Mouse (Mus musculus) heart, embryonic 15.5 days (tissue): ENCODE data around the gene Fam110a. TPM values are rescaled to one million over a fixed set of nuclear protein-coding genes. Genes with fewer than 3 reads are reported as not detected.
A peak's percentile ranks its signal among the peaks of the same experiment; 100 is the strongest.

Source experiments
- ATAC-seq: fragments of 200-750 bp; cut with Nextera tagmentation; replicated peaks from 2 replicates; pipeline ENCODE4 v1.8.0; 2017; ENCODE audit warnings: low read depth, moderate TSS enrichment; ENCODE audit not compliant: insufficient number of reproducible peaks, insufficient read depth, low FRiP score
- H3K27ac ChIP-seq: fragments of 300-500 bp; sonication (generic); 2 replicates; pipeline ENCODE4 v1.5.1; 2015; ENCODE audit warnings: mild to moderate bottlenecking, inconsistent platforms
- H3K27me3 ChIP-seq: fragments of 300-500 bp; sonication (generic); 2 replicates; pipeline ENCODE4 v1.6.1; 2015; ENCODE audit warnings: inconsistent platforms
- H3K36me3 ChIP-seq: fragments of 300-500 bp; sonication (generic); 2 replicates; pipeline ENCODE4 v1.6.1; 2015; ENCODE audit warnings: mild to moderate bottlenecking, inconsistent platforms
- H3K4me1 ChIP-seq: fragments of 300-500 bp; sonication (generic); replicated peaks from 2 replicates; pipeline ENCODE4 v1.6.1; 2015; ENCODE audit warnings: inconsistent platforms
- H3K4me2 ChIP-seq: fragments of 300-500 bp; sonication (generic); 2 replicates; pipeline ENCODE4 v1.6.1; 2015; ENCODE audit warnings: inconsistent platforms, mild to moderate bottlenecking, moderate library complexity
- H3K4me3 ChIP-seq: fragments of 300-500 bp; sonication (generic); 2 replicates; pipeline ENCODE4 v1.5.1; 2015; ENCODE audit warnings: mild to moderate bottlenecking, inconsistent platforms
- H3K9ac ChIP-seq: fragments of 300-500 bp; sonication (generic); 2 replicates; pipeline ENCODE4 v1.6.1; 2015; ENCODE audit warnings: mild to moderate bottlenecking, inconsistent platforms
- H3K9me3 ChIP-seq: fragments of 300-500 bp; sonication (generic); replicated peaks from 2 replicates; pipeline ENCODE4 v1.6.1; 2016; ENCODE audit warnings: inconsistent platforms
- WGBS: fragments of 180-500 bp; shearing (Covaris S2); methylation state at CpG from one replicate; pipeline ENCODE4 v1.1.7; 2015; ENCODE audit warnings: mixed read lengths; 5-methylcytosine and 5-hydroxymethylcytosine counted together
- polyA plus RNA-seq: library from polyadenylated mRNA; unstranded; fragments of >200 nt; fragmentation: Nextera tagmentation; extraction: Ambion mirVana; gene quantifications from 2 replicates; pipeline ENCODE4 v1.2.1, GENCODE M21; 2015

Gene Fam110a
- polyA plus RNA-seq, 1 experiment from 2014 or later: 8.8 TPM

DNA sequence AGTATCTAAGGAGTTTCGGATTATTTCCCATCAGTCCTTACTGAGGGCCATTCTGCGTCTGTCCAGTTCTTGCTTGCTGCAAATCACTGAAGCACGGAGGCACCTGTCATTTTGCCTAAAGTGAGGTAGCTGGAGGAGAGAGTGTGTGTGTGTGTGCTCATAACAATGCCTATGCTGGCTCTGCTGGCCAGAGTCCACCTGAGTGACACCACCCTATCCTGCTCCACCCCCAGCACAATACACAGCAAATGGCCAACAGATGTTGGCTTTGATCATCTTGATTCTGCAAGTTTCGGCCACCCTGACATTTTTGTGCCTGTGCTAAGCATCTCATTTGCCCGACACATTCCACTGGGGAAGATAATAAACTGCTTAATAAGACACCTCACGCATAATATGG is 1.5 kb downstream of the Fam110a start:
- Histone ChIP-seq H3K27me3 (peaks cover 12% of the 10 kb centered on the region; the same call in 1 of the 2 replicates), H3K4me2 (peak overlapping the region; percentile 90), H3K4me3 (peak overlapping the region; percentile 72; the same call in 1 of the 2 replicates), H3K9ac (no peak overlapping the region), H3K27ac (no peak overlapping the region), H3K9me3 (no peaks in the 10 kb centered on the region), H3K36me3 (no peaks in the 10 kb centered on the region), H3K4me1 (peaks cover 38% of the 10 kb centered on the region)
- ATAC-seq: no peak
- 77% methylated on average over 6 of the region's 6 CpGs for WGBS

DNA sequence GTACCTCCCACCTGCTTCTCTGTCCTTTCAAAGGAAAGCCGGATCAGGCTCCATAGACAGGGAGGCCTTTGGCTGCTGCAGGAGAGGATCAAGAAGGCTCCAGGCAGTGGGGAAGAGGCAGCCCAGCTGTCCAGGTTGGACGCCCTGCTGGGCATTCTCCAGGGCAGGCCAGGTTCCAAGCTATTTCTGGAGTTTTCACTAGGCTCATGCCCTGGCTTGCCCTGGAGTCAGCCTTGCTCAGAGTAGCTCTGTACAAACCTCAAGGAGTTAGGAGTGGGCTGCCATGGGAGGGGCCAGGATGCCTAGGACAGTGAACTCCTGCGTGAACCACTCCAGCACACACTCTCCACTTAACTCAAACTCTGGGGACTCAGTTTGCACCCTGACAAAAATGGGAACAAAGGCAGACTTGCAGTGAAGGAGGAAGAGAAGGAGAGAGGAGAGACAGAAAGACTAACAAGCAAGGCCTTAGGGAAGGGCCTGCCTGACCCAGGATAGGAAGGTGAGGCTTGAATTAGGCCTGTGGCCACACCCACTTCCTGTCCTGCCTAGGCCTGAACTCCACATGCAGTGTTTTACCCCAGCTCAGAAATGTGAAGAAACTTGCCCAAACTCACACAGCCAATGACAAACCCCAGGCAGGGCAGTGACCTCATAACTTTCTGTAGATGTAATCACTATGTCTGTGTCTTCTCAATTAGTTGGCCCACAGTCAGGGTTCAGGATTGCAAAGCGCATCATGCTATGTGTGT is 2.2 kb downstream of the Fam110a start:
- 75% methylated on average over 4 of the region's 4 CpGs for WGBS
- H3K9me3 ChIP-seq: no peaks in the 10 kb centered on the region
- no peaks in the 10 kb centered on the region for H3K36me3 ChIP-seq
- peaks cover 44% of the 10 kb centered on the region for H3K4me1 ChIP-seq
- peaks cover 14% of the 10 kb centered on the region for H3K27me3 ChIP-seq
- H3K4me3 ChIP-seq: no peak overlapping the region
- 0 out of 2 replicates have a peak overlapping the region, but pooled peaks have one; percentile 3 for H3K4me2 ChIP-seq
- no peak overlapping the region for H3K27ac ChIP-seq
- ATAC-seq: no peak
- no peak overlapping the region for H3K9ac ChIP-seq

DNA sequence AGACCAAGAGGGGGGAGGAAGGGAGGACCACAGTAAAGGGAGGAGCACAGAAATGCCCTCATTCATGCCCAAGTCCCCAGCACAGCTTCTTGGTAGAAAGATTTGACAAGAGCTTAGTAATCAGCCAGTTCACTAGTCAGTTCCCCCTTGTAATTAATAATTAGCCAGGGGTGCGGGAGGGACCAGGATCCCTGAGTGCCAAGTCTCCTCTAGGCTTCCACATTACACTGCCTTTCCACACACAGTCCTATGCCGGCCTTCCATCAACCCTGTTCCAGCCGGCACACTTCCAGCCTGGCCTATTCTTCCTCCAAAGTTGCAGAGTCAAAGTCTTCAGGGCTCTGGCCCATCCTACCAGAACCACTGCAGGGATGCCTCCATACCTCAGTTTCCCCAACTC is 4.0 kb downstream of the Fam110a start:
- WGBS: 88% methylated on average over 3 of the region's 3 CpGs
- H3K9ac ChIP-seq: no peak overlapping the region
- no peaks in the 10 kb centered on the region for H3K36me3 ChIP-seq
- H3K27me3 ChIP-seq: peaks cover 28% of the 10 kb centered on the region
- ATAC-seq: no peak
- H3K4me1 ChIP-seq: peaks cover 55% of the 10 kb centered on the region
- no peaks in the 10 kb centered on the region for H3K9me3 ChIP-seq
- no peak overlapping the region for H3K27ac ChIP-seq
- no peak overlapping the region for H3K4me2 ChIP-seq
- H3K4me3 ChIP-seq: no peak overlapping the region

DNA sequence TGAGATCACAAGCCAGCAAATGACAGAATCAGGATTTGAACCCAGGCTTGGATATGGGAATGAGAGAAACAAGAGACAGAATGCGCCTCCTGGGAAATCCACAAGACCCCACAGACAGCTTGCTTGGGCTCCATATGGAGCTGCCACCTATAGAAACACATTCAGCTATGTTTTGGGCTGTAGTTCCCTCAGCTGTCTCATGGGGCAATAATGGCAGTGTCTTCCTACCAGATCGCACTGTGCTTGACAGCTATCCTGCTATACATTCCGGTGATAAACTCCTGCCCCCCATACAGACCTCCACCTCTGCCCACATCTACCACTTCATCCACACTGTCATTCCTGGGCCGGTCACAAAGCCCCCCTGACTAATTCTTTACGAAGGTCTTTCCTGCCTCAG is 4.7 kb downstream of the Fam110a start:
- 80% methylated on average over 5 of the region's 5 CpGs for WGBS
- H3K4me1 ChIP-seq: peaks cover 59% of the 10 kb centered on the region
- no peak for ATAC-seq

DNA sequence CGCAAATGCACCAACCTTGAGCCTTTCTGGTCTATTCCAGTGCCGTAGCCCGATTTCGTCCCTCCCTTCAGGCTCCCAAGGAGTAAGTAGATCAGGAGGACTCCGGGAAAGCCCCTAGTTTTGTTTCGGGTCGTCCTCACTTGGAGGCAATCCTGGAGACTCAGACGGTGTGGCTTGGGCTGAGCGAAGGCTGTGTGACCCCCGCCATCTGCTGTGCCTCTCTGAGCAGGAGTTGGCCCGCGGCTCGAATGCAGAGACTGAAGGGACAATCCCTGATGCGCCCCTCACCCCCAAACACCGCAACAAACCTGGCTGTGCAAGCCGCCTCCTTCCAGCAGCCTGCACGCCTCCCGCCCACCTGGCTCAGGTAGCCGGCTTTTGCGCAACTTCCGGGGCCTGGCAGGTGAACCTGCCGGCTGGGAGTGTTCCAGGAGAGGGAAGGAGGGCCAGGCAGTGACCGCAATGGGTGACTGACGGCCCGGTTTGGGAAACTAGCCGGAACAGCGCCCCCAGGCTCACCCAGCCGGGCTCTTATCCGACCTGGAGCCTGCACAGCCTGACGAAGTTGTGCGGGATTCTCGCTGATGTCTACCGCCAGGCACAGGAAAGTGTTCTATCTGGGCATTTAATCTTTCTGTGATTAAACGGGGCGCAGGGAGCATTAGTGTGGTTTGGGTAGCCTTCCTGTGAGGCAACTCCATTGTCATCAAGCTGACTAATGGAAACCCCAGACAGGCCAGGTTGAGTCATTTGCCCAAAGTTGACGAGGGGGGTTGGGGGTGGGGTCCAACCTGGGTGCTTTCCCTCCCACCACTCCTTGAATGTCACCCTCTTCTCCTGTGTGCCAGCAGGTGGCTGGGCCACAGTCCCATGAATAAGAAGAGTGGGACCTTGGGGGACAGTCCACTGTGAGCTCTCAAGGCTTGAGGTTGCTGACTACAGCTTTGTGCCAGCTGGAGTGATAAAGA is 6.1 kb downstream of the Fam110a start:
- Histone ChIP-seq H3K4me1 (peaks cover 53% of the 10 kb centered on the region), H3K4me2 (peak overlapping the region; percentile 67), H3K36me3 (no peaks in the 10 kb centered on the region), H3K9ac (peak overlapping the region; percentile 38; the same call in 1 of the 2 replicates), H3K27ac (peak overlapping the region; percentile 0; the same call in 1 of the 2 replicates), H3K9me3 (no peaks in the 10 kb centered on the region), H3K27me3 (peaks cover 41% of the 10 kb centered on the region), H3K4me3 (peak overlapping the region; percentile 39)
- no peak for ATAC-seq
- WGBS: 10% methylated on average over 36 of the region's 36 CpGs

More for the DNA sequence above, 4.7 kb downstream of the Fam110a start:
- no peaks in the 10 kb centered on the region for H3K9me3 ChIP-seq
- H3K9ac ChIP-seq: no peak overlapping the region
- H3K27me3 ChIP-seq: peaks cover 29% of the 10 kb centered on the region
- H3K27ac ChIP-seq: no peak overlapping the region
- H3K36me3 ChIP-seq: no peaks in the 10 kb centered on the region
- H3K4me3 ChIP-seq: no peak overlapping the region
- no peak overlapping the region for H3K4me2 ChIP-seq

DNA sequence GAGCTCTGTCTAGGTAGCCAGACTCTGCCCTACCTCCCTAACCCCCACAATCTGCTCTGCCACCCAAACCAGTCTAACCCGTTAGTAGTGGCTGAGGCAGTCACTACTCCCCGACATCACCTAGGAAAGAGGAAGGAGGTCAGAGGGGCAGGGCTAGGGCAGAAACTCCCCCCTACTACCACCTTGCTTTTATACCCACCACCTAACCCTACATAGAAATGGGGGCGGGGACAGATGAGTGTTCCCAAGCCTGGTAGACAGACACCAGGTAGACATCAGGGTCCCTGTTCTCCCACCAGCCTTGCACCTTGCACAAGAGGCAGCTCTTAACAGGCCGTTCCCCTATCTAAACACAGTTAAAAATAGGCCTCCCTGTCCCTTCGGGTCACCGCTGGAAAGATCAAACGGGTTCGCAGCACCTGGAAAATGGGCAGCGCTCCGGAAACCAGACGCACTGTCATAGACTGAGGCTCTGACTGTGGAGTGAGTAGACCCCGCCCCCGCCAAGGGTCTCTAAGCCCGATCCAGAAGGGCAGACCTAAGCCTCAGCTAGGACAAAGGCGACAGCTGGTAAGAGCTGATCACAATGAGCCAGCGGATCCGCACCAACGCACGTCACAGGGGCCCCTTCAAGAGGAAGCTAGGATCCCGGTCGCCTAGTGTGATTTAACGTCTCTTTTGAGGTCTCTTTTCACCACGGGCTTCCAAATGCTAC is 7.0 kb downstream of the Fam110a start:
- Histone ChIP-seq H3K36me3 (no peaks in the 10 kb centered on the region), H3K9me3 (no peaks in the 10 kb centered on the region), H3K27me3 (peaks cover 50% of the 10 kb centered on the region), H3K9ac (peak overlapping the region; percentile 38; the same call in 1 of the 2 replicates), H3K4me3 (peak overlapping the region; percentile 39), H3K4me2 (peak overlapping the region; percentile 67), H3K4me1 (peaks cover 51% of the 10 kb centered on the region), H3K27ac (peak overlapping the region; percentile 0; the same call in 1 of the 2 replicates)
- WGBS: 16% methylated on average over 23 of the region's 23 CpGs
- ATAC-seq: no peak

DNA sequence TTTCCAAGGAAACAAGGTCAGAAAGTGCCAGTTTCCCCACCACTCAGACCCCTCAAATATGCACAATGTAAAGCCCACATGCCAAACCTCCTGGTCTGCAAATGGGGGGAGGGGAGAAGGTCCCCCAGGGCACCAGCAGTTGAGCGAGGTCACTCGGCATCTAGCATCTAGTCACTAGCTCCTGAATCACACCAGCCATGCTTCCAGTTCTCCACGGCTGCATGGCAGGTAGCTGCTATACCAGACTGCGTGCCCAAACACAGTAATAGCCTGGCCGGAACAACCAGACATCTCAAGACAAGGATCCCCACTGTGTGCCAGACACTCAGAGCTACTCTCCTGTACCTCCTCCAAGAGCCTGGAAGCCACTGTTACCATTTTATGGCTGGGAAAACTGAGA is 8.3 kb downstream of the Fam110a start:
- Histone ChIP-seq H3K4me3 (no peak overlapping the region), H3K36me3 (no peaks in the 10 kb centered on the region), H3K9ac (no peak overlapping the region), H3K4me2 (no peak overlapping the region), H3K27me3 (peaks cover 51% of the 10 kb centered on the region), H3K27ac (no peak overlapping the region), H3K4me1 (peaks cover 45% of the 10 kb centered on the region), H3K9me3 (no peaks in the 10 kb centered on the region)
- WGBS: 90% methylated on average over 5 of the region's 5 CpGs
- no peak for ATAC-seq

DNA sequence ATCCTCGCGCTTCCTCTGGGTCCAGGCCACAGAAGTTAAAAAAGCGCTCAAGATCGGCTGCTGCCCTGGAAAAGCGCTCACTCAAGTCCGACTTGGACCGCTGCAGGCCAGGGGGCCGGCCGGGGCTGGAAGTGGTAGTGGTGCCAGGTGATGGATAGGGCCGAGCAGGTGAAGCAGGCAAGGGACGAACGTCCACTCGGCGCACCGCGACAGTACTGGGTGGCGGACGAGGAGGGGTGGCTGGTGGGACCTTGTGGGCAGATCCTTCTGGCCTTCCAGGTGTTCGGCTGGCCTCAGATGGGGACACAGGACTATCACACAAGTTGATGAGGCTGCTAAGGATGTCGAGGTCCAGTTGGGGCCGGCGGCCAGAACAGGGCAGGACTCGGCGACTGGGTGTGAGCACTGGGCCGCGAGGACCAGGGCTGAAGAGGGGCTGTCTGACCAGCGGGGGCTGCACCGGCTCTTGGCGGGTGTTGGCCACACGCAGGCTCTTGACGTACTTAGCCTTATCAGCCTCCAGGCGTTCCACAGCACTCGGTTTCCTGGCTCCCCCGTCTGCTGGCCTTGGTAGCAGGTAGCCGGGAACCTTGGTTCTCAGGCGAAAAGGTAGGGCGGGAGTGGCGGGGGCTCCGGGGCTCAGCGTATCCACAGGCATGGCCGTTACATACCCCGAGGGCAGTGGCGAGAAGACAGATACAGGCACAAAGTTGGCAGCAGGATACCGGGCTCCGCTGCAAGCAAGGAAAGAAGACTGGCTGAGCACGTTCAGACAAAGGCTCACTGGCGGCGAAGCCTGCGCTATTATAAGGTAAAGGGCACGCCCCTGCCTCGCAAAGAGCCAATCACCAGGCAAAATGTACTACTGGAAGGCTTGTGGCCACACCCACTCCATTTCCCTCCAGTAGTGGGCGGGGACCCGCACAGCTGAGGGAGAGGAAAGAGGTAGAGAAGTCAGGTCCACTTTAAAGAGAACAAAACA is 9.5 kb downstream of the Fam110a start:
- no peaks in the 10 kb centered on the region for H3K9me3 ChIP-seq
- peak overlapping the region; percentile 44 for H3K4me3 ChIP-seq
- peaks cover 51% of the 10 kb centered on the region for H3K27me3 ChIP-seq
- peak overlapping the region; percentile 43 for H3K9ac ChIP-seq
- WGBS: 39% methylated on average over 53 of the region's 53 CpGs
- ATAC-seq: peak; percentile 90
- H3K4me2 ChIP-seq: peak overlapping the region; percentile 76
- peak overlapping the region; percentile 64 for H3K27ac ChIP-seq
- no peaks in the 10 kb centered on the region for H3K36me3 ChIP-seq
- H3K4me1 ChIP-seq: peaks cover 45% of the 10 kb centered on the region

DNA sequence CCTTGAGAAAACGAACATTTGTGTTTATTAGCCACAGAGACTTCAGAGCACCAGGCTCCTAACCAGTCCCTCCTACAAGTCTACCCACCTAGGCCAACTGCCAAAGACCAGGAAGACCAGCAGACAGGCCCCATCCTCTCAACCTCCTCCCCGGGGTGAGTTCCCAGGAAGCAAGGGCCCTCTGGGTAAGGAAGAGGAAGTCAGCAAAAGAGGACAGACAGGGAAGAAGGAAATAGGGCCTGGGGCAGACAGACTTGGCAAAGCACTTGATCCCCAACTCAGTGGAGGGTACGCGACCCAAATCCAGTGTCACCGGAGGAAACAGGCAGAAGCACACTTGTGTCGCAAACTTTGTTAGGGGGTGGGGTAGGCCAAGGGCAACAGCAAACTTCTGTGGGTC is 10.6 kb downstream of the Fam110a start:
- H3K27me3 ChIP-seq: peaks cover 46% of the 10 kb centered on the region
- no peaks in the 10 kb centered on the region for H3K36me3 ChIP-seq
- no peak overlapping the region for H3K4me2 ChIP-seq
- no peak for ATAC-seq
- no peak overlapping the region for H3K4me3 ChIP-seq
- no peaks in the 10 kb centered on the region for H3K9me3 ChIP-seq
- peaks cover 47% of the 10 kb centered on the region for H3K4me1 ChIP-seq
- WGBS: 89% methylated on average over 6 of the region's 6 CpGs
- no peak overlapping the region for H3K27ac ChIP-seq
- no peak overlapping the region for H3K9ac ChIP-seq

DNA sequence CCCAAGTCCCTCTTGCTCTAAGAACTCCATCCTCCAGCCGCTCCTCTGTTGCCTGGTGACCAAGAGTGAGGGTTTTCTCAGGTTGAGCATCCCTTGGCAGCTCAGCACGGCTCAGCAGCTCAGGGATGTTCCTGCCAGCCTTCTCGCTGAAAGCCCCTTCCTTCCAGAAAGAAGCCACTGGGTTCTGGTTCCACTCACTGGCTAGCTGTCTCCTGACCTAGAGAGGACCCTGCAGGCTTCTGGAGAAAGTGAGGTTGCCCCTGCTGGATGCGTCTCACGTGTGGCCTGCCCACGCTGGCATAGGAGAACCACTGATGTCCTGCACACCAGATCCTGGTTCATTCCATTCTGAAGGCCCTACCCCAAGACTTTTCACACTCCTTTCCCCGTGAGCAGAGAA is 11.0 kb downstream of the Fam110a start:
- no peak for ATAC-seq
- H3K9me3 ChIP-seq: no peaks in the 10 kb centered on the region
- 88% methylated on average over 7 of the region's 7 CpGs for WGBS
- H3K4me3 ChIP-seq: no peak overlapping the region
- H3K9ac ChIP-seq: no peak overlapping the region
- peaks cover 43% of the 10 kb centered on the region for H3K27me3 ChIP-seq
- no peak overlapping the region for H3K27ac ChIP-seq
- peaks cover 47% of the 10 kb centered on the region for H3K4me1 ChIP-seq
- H3K4me2 ChIP-seq: no peak overlapping the region
- no peaks in the 10 kb centered on the region for H3K36me3 ChIP-seq
